Mouse (Mus musculus) liver, adult 2 months (tissue): ENCODE results near the gene Nme7. TPM values are rescaled to one million over a fixed set of nuclear protein-coding genes. Genes with fewer than 3 reads are reported as not detected.

Experiments
- DNase-seq: peaks from one replicate; pipeline ENCODE4 v3.0.0-alpha.2; 2011; ENCODE audit warnings: low read depth, low spot score; ENCODE audit errors: extremely low read depth
- H3K27ac ChIP-seq: fragments of 200-500 bp; replicated peaks from 2 replicates; pipeline ENCODE4 v1.5.1; 2012; ENCODE audit warnings: low read depth, mild to moderate bottlenecking, control low read depth, inconsistent platforms, low read length; ENCODE audit not compliant: insufficient read depth
- H3K27me3 ChIP-seq: fragments of 200-500 bp; 2 replicates; pipeline ENCODE4 v1.6.1; 2012; ENCODE audit warnings: mild to moderate bottlenecking, moderate library complexity, low read length, inconsistent platforms; ENCODE audit not compliant: control insufficient read depth, insufficient read depth
- H3K36me3 ChIP-seq: fragments of 200-500 bp; 2 replicates; pipeline ENCODE4 v1.6.1; 2012; ENCODE audit warnings: low read length, inconsistent platforms; ENCODE audit not compliant: control insufficient read depth, insufficient read depth
- H3K4me1 ChIP-seq: fragments of 200-500 bp; 2 replicates; pipeline ENCODE4 v1.6.1; 2011; ENCODE audit warnings: low read length; ENCODE audit not compliant: control insufficient read depth, insufficient read depth
- H3K4me3 ChIP-seq: fragments of 200-500 bp; 2 replicates; pipeline ENCODE4 v1.5.1; 2011; ENCODE audit warnings: low read depth, mild to moderate bottlenecking, control low read depth, low read length, moderate library complexity; ENCODE audit not compliant: insufficient read depth
- H3K79me2 ChIP-seq: fragments of 200-500 bp; 2 replicates; pipeline ENCODE4 v1.6.1; 2012; ENCODE audit warnings: inconsistent platforms, mild to moderate bottlenecking, low read length, moderate library complexity; ENCODE audit not compliant: control insufficient read depth, insufficient read depth
- H3K9ac ChIP-seq: fragments of 200-500 bp; 2 replicates; pipeline ENCODE4 v1.6.1; 2012; ENCODE audit warnings: low read depth, mild to moderate bottlenecking, control low read depth, inconsistent platforms, low read length
- CTCF ChIP-seq: fragments of 200-500 bp; IDR thresholded peaks from 2 replicates; pipeline ENCODE4 v1.5.1; 2011; ENCODE audit warnings: low read depth, low read length, control low read depth
- POLR2A ChIP-seq: fragments of 200-500 bp; IDR thresholded peaks from 2 replicates; pipeline ENCODE4 v1.6.1; 2011; ENCODE audit warnings: low read length, control low read depth; ENCODE audit not compliant: insufficient read depth; ENCODE audit errors: extremely low read depth
- WGBS: fragments of 180-500 bp; shearing (Covaris S2); methylation state at CpG from one replicate; pipeline ENCODE4 v1.1.7; 2018; 5-methylcytosine and 5-hydroxymethylcytosine counted together
- polyA plus RNA-seq: library from polyadenylated mRNA; depleted of rRNA; stranded (reverse); fragments of >200 nt; gene quantifications from 2 replicates; pipeline ENCODE4 v1.2.3, GENCODE M21; 2012
- total RNA-seq: library from RNA; depleted of rRNA; stranded (reverse); fragments of >200 nt; gene quantifications from 2 replicates; pipeline ENCODE4 v1.2.3, GENCODE M21; 2014

Nme7 gene
- total and polyA plus RNA-seq, 2 experiments, result 3.4 to 17.1 TPM

GRCm38 (mm10) chr1:164428644-164429043 is 124.7 kb downstream of the Nme7 start:
- 96% methylated on average over 9 of the region's 9 CpGs for WGBS

GRCm38 (mm10) chr1:164432649-164433048 is 128.7 kb downstream of the Nme7 start:
- H3K79me2 ChIP-seq, result no peaks in the 10 kb centered on the region
- no peak overlapping the region for H3K9ac ChIP-seq
- no peaks in the 10 kb centered on the region for H3K27me3 ChIP-seq
- peaks cover 4% of the 10 kb centered on the region; the same call in 1 of the 2 replicates for H3K4me1 ChIP-seq
- DNase-seq, result no peak
- 74% methylated on average over 5 of the region's 5 CpGs for WGBS
- H3K4me3 ChIP-seq, result no peak overlapping the region
- TF ChIP-seq CTCF (no peak), POLR2A (no peak)
- peaks cover 5% of the 10 kb centered on the region for H3K36me3 ChIP-seq
- no peak overlapping the region for H3K27ac ChIP-seq

More at GRCm38 (mm10) chr1:164428644-164429043, 124.7 kb downstream of the Nme7 start:
- Histone ChIP-seq H3K36me3 (no peaks in the 10 kb centered on the region), H3K9ac (no peak overlapping the region), H3K4me3 (no peak overlapping the region), H3K4me1 (peaks cover 4% of the 10 kb centered on the region), H3K27me3 (no peaks in the 10 kb centered on the region), H3K27ac (no peak overlapping the region), H3K79me2 (no peaks in the 10 kb centered on the region)
- no peak for DNase-seq
- TF ChIP-seq POLR2A (no peak), CTCF (no peak)

- no peak overlapping the region for H3K9ac ChIP-seq
- peaks cover 4% of the 10 kb centered on the region; the same call in 1 of the 2 replicates for H3K4me1 ChIP-seq
- H3K27ac ChIP-seq, result no peak overlapping the region
- no peak overlapping the region for H3K4me3 ChIP-seq
- WGBS, result 94% methylated on average over 6 of the region's 6 CpGs
- H3K27me3 ChIP-seq, result no peaks in the 10 kb centered on the region
- no peak for DNase-seq
- peaks cover 15% of the 10 kb centered on the region for H3K36me3 ChIP-seq
- TF ChIP-seq POLR2A (no peak), CTCF (no peak)
- H3K79me2 ChIP-seq, result no peaks in the 10 kb centered on the region
Observed at GRCm38 (mm10) chr1:164434049-164434448, 130.1 kb downstream of the Nme7 start.

GRCm38 (mm10) chr1:164436749-164437148 is 132.8 kb downstream of the Nme7 start:
- no peaks in the 10 kb centered on the region for H3K79me2 ChIP-seq
- DNase-seq, result no peak
- H3K27ac ChIP-seq, result no peak overlapping the region
- 92% methylated on average over 7 of the region's 7 CpGs for WGBS
- TF ChIP-seq POLR2A (no peak), CTCF (no peak)
- peaks cover 37% of the 10 kb centered on the region for H3K36me3 ChIP-seq
- peaks cover 4% of the 10 kb centered on the region; the same call in 1 of the 2 replicates for H3K4me1 ChIP-seq
- H3K27me3 ChIP-seq, result no peaks in the 10 kb centered on the region
- no peak overlapping the region for H3K9ac ChIP-seq
- no peak overlapping the region for H3K4me3 ChIP-seq

GRCm38 (mm10) chr1:164440230-164440629 is 136.3 kb downstream of the Nme7 start:
- WGBS, result 92% methylated on average over 6 of the region's 6 CpGs
- H3K4me3 ChIP-seq, result no peak overlapping the region
- H3K9ac ChIP-seq, result no peak overlapping the region
- no peak for DNase-seq
- no peaks in the 10 kb centered on the region for H3K27me3 ChIP-seq
- peaks cover 46% of the 10 kb centered on the region for H3K36me3 ChIP-seq
- no peak overlapping the region for H3K27ac ChIP-seq
- H3K4me1 ChIP-seq, result peaks cover 3% of the 10 kb centered on the region; the same call in 1 of the 2 replicates
- H3K79me2 ChIP-seq, result no peaks in the 10 kb centered on the region
- TF ChIP-seq POLR2A (no peak), CTCF (no peak)

- 74% methylated on average over 11 of the region's 11 CpGs for WGBS
- H3K4me3 ChIP-seq, result no peak overlapping the region
- no peak overlapping the region for H3K27ac ChIP-seq
- H3K36me3 ChIP-seq, result peaks cover 46% of the 10 kb centered on the region
- no peak for DNase-seq
- TF ChIP-seq POLR2A (no peak), CTCF (no peak)
- H3K9ac ChIP-seq, result no peak overlapping the region
- no peaks in the 10 kb centered on the region for H3K79me2 ChIP-seq
- H3K4me1 ChIP-seq, result no peaks in the 10 kb centered on the region
- no peaks in the 10 kb centered on the region for H3K27me3 ChIP-seq
Observed at GRCm38 (mm10) chr1:164440708-164441407, 136.9 kb downstream of the Nme7 start.
